In genomic region chr12:91606651-91607050, GRCm38 (mm10) we compare ENCODE assay signal across 21 mouse cellular contexts. TPM values are rescaled to one million over a fixed set of nuclear protein-coding genes. Genes with fewer than 3 reads are reported as not detected.
A peak's percentile ranks its signal among the peaks of the same experiment; 100 is the strongest.
DNase-seq lines count a peak whose midpoint lies in the region.
"Had no signal": no experiment of that assay in that cellular context is flagged by ENCODE, and none has a peak within 500 bp of the region (broad histone marks: within the 10 kb centered on the region; RNA-seq: fewer than 3 reads in every experiment).

No protein-coding gene starts in this region.

- DNase-seq in heart, adult 11 months, result peak; percentile 89
- DNase-seq in heart, postnatal 36 days, result no peak
- peak; percentile 21 for DNase-seq in right cerebral cortex, adult 18-20 months
- DNase-seq in right cerebral cortex, postnatal 25 days, result no peak
- peak; percentile 70 for DNase-seq in ZHBTc4 (ENCODE audit: low read depth, low spot score)
- no peak for DNase-seq in cerebellum, adult 9-11 months
- DNase-seq in adrenal gland, adult 18-20 months (ENCODE audit: low spot score in 2 of 2), result no peak
- DNase-seq: adrenal gland, postnatal 10 days; cerebellum, adult 11 months; cerebellum, adult 9-10 months; embryo, embryonic 11 days; gastrocnemius, postnatal 36 days; heart, adult 2 months; heart, postnatal 14 days; kidney, adult 2 months; kidney, postnatal 36 days; liver, postnatal 0 days; lung, postnatal 36 days; spleen, adult 18-20 months; thymus, adult 2 months; thymus, postnatal 36 days had no signal

- intact Hi-C loops in heart, postnatal 36 days (cut with DNase I), result no loop called here

RNA-seq across cellular contexts. Expression of gene Gtf2a1, which starts 16.4 kb away (rescaled TPM):
- total RNA-seq in heart, postnatal 36 days (2021), result 10 to 100 TPM; 26.9 to 32.8 TPM
- total RNA-seq in adrenal gland, adult 18-20 months (2021), result 10 to 100 TPM; 31.3 to 33.6 TPM

Comparison
In these comparisons a context has a peak if more than half of its experiments do, and no peak if none do; other contexts are left out.
1. DNase-seq: peak in heart, adult 11 months (single experiment), right cerebral cortex, adult 18-20 months (single experiment) and ZHBTc4 (single experiment); none in heart, postnatal 36 days (0 of 2), right cerebral cortex, postnatal 25 days (single experiment), cerebellum, adult 9-11 months (single experiment) and adrenal gland, adult 18-20 months (0 of 2).